In the genomic region with DNA sequence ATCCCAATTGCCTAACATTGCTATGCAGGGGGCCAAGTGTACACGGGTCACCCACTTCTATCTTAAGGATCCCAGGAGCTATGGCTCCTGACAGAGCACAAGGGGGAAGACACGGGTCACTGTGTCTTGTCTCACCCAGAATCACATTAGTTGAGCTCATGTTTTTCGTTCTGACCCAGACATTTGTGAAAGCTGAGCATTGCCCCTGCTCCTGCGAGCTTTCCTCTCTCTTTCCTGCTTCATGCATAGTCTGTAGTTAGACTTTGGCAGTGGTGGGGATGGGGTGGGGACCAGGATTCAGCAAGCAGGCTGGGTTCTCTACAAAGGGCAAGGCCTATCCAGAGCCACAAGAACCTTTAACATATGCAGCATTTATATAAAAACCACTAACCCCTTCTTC, we compare ENCODE assay signal across 23 mouse cellular contexts.
DNase-seq lines count a peak whose midpoint lies in the region; ATAC-seq lines count a peak whose summit lies in the region.
"Had no signal": no experiment of that assay in that cellular context is flagged by ENCODE, and none has a peak within 500 bp of the region (broad histone marks: within the 10 kb centered on the region; RNA-seq: fewer than 3 reads in every experiment).

No protein-coding gene starts in this region.

- H3K4me2 ChIP-seq in embryonic facial prominence, embryonic 15.5 days (replicated peaks) = no peak overlapping the region
- H3K4me2 ChIP-seq in heart, embryonic 11.5 days = no peak overlapping the region
- H3K4me2 ChIP-seq: embryonic facial prominence, embryonic 13.5 days; forebrain, embryonic 12.5 days had no signal

- H3K4me1 ChIP-seq in embryonic facial prominence, embryonic 15.5 days = no peaks in the 10 kb centered on the region
- peaks cover 12% of the 10 kb centered on the region for H3K4me1 ChIP-seq in embryonic facial prominence, embryonic 10.5 days
- no peaks in the 10 kb centered on the region for H3K4me1 ChIP-seq in heart, embryonic 11.5 days (ENCODE audit: control insufficient read depth, insufficient read depth, low read length)
- H3K4me1 ChIP-seq: forebrain, embryonic 12.5 days had no signal

- no peak; the same call in 1 of the 2 replicates for ATAC-seq in embryonic facial prominence, embryonic 15.5 days (ENCODE audit: insufficient number of reproducible peaks, low FRiP score, low TSS enrichment, low read depth)
- ATAC-seq in heart, embryonic 11.5 days (replicated peaks; ENCODE audit: insufficient number of reproducible peaks, low FRiP score, low TSS enrichment) = no peak
- ATAC-seq: activated CD4-positive, CD25-positive, alpha-beta regulatory T cell, adult 4 months; CD4-positive, CD25-positive, alpha-beta regulatory T cell, adult 4 months; forebrain, embryonic 14.5 days; forebrain, embryonic 16.5 days; Patski had no signal

- no peak overlapping the region for H3K4me3 ChIP-seq in embryonic facial prominence, embryonic 15.5 days (replicated peaks)
- no peak overlapping the region for H3K4me3 ChIP-seq in embryonic facial prominence, embryonic 10.5 days
- H3K4me3 ChIP-seq in heart, embryonic 11.5 days (ENCODE audit: low read depth, low read length) = no peak overlapping the region
- H3K4me3 ChIP-seq: embryonic facial prominence, embryonic 13.5 days; forebrain, embryonic 12.5 days had no signal

- no peak overlapping the region for H3K9ac ChIP-seq in embryonic facial prominence, embryonic 15.5 days
- H3K9ac ChIP-seq in heart, embryonic 11.5 days (ENCODE audit: low read depth, low read length) = no peak overlapping the region
- H3K9ac ChIP-seq: embryonic facial prominence, embryonic 13.5 days; forebrain, embryonic 12.5 days had no signal

- no peaks in the 10 kb centered on the region for H3K27me3 ChIP-seq in embryonic facial prominence, embryonic 15.5 days
- H3K27me3 ChIP-seq in embryonic facial prominence, embryonic 10.5 days (replicated peaks; ENCODE audit: low read depth, poor library complexity, severe bottlenecking) = no peaks in the 10 kb centered on the region
- H3K27me3 ChIP-seq in heart, embryonic 11.5 days (ENCODE audit: control insufficient read depth, insufficient read depth, low read length) = no peaks in the 10 kb centered on the region
- H3K27me3 ChIP-seq: embryonic facial prominence, embryonic 13.5 days; forebrain, embryonic 12.5 days; Patski had no signal

- WGBS in embryonic facial prominence, embryonic 15.5 days = 81% methylated on average over 4 of the region's 4 CpGs
- WGBS in embryonic facial prominence, embryonic 10.5 days = 88% methylated on average over 4 of the region's 4 CpGs
- 82% methylated on average over 4 of the region's 4 CpGs for WGBS in heart, embryonic 11.5 days (ENCODE audit: insufficient replicate concordance)

- no peaks in the 10 kb centered on the region for H3K9me3 ChIP-seq in embryonic facial prominence, embryonic 15.5 days (replicated peaks)
- H3K9me3 ChIP-seq in embryonic facial prominence, embryonic 10.5 days = no peaks in the 10 kb centered on the region
- no peaks in the 10 kb centered on the region for H3K9me3 ChIP-seq in heart, embryonic 11.5 days (replicated peaks; ENCODE audit: control insufficient read depth, low read length)
- H3K9me3 ChIP-seq: embryonic facial prominence, embryonic 13.5 days; forebrain, embryonic 12.5 days; G1E had no signal

- H3K27ac ChIP-seq in embryonic facial prominence, embryonic 15.5 days (replicated peaks) = 0 out of 2 replicates have a peak overlapping the region, but pooled peaks have one; percentile 7
- no peak overlapping the region for H3K27ac ChIP-seq in embryonic facial prominence, embryonic 10.5 days (replicated peaks)
- no peak overlapping the region for H3K27ac ChIP-seq in heart, embryonic 11.5 days (ENCODE audit: low read depth, low read length)
- H3K27ac ChIP-seq: embryonic facial prominence, embryonic 13.5 days; forebrain, embryonic 12.5 days had no signal

- peaks cover 46% of the 10 kb centered on the region for H3K36me3 ChIP-seq in embryonic facial prominence, embryonic 15.5 days
- peaks cover 58% of the 10 kb centered on the region for H3K36me3 ChIP-seq in embryonic facial prominence, embryonic 10.5 days (replicated peaks)
- H3K36me3 ChIP-seq in heart, embryonic 11.5 days (ENCODE audit: control insufficient read depth, insufficient read depth, low read length) = peaks cover 36% of the 10 kb centered on the region
- H3K36me3 ChIP-seq: G1E had no signal

- no peak for DNase-seq in embryonic facial prominence, embryonic 10.5 days (ENCODE audit: low spot score)
- DNase-seq in heart, adult 11 months = peak; percentile 68
- peak; percentile 19 for DNase-seq in testis, postnatal 10 days (ENCODE audit: low spot score)
- DNase-seq in testis, postnatal 14 days (ENCODE audit: low spot score) = no peak
- DNase-seq: adrenal gland, adult 8-10 months; adrenal gland, postnatal 14 days; adrenal gland, postnatal 36 days; B cell, adult 2 months; cerebellum, adult 11-12 months; cerebellum, adult 2 months; cerebellum, adult 9-10 months; cerebellum, postnatal 10 days; cerebellum, postnatal 25 days had no signal

Comparison
In these comparisons a context has a peak if more than half of its experiments do, and no peak if none do; other contexts are left out.
1. DNase-seq: peak in heart, adult 11 months (single experiment) and testis, postnatal 10 days (single experiment); none in embryonic facial prominence, embryonic 10.5 days (single experiment) and testis, postnatal 14 days (single experiment).